Mouse (Mus musculus): ENCODE measurements around the gene Cdk4.
"Not testable (repeated sequence)": the region's sequence is repeated elsewhere in the genome, so short reads cannot be mapped to it uniquely, and the experiment has no call there.

The Cdk4 gene

DNA sequence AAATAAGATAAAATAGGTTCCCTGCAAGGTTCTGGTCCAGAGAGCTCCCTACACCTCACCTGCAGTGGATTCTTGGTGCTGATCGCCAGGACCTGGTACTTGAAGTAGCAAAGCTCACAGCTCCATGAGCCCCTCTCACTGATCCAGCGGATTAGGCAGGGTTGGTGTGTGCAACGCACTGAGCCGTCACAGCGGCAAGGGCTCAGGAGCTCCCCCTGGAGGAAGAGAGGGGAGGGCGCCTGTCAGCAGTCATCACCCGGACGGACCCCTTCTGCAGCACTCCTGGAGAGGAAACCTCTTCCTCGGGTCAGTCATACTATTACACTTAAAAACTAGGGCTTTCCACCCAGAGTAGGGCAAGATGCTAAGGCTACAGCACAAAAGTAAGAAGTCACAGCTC is 5.2 kb upstream of the Cdk4 start:
- DNase-seq (ENCODE audit: low spot score in 2 of 2) = peak in 1 of 2 experiments; percentile 73

DNA sequence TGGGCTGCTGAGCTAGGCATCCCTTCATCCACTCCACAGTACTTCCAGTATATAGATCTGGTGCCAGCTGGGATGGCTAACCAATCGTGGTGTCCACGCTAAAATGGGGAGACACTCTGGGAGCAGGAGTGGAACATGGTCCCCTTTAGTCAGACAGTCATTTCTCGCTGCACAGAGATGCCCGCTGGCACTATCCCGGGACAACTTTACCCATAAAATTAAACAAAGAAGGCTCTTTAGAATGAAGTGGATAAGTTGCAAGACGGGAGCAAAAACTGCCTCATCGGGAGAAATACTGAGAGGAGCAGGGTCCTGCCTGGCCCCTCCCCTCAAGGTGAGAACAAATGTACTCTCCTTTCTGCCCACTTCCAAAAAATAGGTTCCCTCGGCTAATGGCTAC is 4.6 kb upstream of the Cdk4 start:
- DNase-seq (ENCODE audit: low spot score in 2 of 2) = no peak

DNA sequence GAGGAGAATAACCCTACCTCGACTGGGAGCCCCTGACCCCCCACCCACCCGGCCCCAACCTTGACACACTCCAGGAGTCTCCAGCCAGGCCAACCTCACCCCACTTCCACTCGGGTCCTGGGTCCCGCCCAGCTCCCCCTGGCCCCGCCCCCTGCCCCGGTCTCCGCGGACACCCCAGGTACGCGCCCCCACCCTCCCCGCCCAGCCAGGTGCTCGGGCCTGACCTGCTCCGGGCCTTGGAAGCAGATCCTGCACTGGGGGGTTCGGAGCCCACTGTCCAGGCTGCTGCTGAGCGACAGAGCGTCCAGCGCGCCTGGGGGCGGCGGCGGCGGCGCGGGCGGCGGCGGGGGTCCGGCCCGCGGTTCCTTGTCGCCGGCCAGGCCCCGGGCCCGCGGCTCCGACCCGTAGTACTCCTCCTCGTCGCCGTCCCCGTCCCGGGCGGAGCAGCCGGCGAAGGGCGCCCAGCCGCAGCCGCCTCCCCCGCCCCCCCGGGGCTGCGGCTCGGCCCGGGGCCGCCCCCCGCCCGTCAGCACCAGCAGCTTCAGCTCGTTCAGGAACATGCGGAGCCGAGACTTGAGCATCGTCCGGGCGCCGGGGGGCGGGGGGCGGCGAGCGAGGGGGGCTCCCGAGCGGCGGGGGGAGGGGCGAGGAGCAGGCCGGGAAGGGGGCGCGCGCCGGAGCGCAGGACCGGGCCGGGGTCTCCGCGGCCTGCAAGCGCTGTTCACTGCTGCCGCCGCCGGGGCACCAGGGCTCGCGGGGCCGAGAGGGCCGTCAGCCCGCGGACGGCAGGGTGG is 4.0 kb upstream of the Cdk4 start:
- DNase-seq (ENCODE audit: low spot score in 2 of 2) = no peak

DNA sequence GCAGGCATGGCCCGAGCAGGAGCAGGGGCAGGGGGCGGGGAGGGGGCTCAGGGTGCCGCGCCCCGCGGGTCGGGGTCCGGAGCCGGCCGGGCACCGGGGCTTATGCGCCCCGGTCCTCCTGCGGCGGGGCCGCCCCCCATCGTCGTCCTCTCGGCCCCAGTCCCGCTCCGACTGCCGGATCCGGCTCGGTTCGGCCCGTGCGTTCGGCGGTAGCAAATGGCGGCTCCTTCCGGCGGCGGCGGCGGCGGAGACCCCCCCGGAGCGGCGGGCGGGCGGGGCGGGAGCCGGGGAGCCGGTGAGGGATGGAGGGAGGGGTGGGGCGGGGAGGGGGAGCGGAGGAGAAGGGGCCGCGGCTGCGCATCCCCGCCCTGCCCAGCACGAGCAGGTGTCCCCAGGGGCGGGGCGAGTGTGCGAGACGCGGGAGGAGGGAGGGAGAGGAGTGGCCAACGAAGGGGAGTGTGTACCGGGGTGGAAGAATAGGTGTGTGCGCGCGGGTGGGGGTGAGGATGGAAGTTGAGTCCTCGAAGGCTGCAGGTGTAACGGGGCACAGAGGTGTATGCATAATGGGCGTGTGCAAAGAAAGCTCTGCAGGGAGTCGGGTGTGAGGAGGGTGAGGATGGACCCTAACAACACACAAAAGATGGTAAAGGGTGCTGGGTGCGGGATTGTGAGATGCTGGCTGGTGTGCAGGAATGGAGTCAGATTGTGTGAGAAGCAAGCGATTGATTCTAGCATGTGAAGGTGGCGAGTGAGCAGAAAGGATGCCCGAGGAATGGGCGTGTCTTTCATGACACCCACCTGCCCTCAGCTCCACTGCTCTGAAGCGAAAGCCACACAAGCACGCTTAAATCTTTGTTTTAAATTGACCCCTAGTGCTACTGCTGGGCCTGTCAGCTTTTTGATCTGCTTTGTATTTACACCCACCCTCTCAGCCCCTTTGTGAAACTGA is 3.1 kb upstream of the Cdk4 start, which contains the start of gene March9:
TSS of gene March9 (minus strand) at position 217 of the 949 bp plus-strand sequence.
- peak; percentile 57 to 71 for DNase-seq (ENCODE audit: low spot score in 2 of 2)

DNA sequence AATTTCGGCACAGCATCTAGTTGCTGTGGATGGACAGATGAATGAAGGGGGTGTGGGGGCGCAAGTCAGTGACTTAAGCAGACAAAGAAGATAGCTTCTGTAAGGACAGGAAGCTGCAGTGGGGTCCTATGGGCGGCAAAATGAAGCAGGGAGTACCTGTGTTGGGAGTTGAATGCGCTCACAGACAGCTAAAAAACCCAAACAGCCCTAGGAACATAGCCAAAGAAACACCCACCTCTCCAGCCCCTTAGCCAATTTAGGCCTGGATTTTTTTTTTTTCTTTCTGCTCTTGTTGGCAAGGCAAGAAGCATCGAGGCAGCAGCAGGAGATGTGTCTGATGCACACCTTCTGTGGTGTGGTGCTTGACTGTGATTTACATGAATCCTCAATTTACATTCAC is 2.2 kb upstream of the Cdk4 start:
- DNase-seq (ENCODE audit: low spot score in 2 of 2) = no peak

DNA sequence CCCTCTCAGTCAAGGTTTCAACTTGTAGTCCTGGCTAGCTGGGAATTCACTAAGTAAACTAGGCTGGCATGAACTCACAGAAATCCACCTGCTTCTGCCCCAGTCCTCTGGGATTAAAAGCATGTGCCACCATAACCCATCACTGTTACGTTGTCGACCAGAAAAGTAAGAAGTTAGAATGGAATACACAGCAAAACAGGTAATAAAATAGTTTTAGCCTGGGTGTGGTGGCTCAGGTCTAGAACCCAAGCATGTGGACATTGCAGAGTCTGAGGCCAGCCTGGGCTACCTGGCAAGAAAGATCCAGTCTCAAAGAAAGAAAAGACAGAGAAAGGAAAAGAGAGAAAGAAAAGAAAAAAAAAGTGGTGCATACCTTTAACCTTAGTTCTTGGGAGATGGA is 1.8 kb upstream of the Cdk4 start:
- no peak for DNase-seq (ENCODE audit: low spot score in 2 of 2)

DNA sequence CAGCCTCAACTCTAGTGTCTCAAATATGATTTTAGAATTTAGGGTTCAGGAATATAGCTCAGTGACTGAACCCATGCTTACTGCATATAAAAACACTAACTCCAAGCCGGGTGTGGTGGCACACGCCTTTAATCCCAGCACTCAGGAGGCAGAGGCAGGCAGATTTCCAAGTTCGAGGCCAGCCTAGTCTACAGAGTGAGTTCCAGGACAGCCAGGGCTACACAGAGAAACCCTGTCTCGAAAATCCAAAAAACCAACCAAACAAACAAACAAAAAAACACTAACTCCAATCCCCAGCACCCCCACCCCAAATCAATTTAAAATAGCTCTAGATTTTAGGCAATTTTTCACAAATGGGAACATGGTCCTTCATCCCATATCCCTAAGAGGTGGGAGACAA is 1.2 kb upstream of the Cdk4 start:
- DNase-seq (ENCODE audit: low spot score in 2 of 2) = not testable (repeated sequence)

DNA sequence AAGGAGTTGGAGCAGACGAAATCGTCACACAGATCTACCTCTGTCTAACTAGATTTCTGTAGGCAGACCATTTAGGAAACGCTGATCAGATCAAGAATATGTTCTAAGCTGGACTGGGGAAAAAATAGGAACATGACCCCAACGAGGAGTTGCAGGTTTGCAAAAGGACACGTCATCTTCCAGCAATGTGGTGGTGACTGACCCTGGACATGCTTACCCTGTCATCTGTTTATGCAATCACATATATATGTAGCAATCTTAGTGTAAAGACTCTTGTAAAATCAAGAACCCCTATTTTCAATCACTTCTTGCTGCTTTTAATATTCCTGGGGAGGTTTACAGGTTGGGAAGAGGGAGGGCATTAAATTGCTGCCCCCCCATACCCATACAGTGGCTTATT is 831 bp upstream of the Cdk4 start:
- no peak for DNase-seq (ENCODE audit: low spot score in 2 of 2)

DNA sequence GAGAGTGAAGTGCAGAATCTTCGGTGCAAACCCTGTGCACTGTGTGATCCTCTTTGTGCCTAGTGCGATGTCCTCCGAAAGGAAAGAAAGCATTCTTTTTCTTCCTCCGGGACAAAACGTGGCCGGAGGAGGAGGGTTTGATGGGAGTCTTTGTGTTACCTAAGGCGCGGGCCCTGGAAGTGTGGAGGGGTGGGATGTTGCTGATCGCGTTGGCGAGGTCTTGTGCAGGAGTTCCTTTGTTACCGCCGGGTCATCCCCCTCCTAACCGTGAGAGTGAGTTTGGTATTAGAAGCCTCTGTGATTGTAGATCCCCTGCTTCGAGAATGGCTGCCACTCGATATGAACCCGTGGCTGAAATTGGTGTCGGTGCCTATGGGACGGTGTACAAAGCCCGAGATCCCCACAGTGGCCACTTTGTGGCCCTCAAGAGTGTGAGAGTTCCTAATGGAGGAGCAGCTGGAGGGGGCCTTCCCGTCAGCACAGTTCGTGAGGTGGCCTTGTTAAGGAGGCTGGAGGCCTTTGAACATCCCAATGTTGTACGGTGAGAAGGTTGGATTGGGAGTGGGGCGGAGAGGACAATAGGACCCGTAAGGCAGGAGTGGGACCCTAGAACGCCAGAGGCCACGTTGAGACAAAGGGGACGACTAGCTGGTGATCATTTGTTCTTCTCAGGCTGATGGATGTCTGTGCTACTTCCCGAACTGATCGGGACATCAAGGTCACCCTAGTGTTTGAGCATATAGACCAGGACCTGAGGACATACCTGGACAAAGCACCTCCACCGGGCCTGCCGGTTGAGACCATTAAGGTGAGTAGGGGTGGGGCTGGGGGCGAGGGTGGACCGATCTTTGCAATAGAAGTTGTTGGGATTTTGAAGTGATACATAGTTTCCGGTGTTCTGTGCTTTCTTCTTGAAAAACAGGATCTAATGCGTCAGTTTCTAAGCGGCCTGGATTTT is 858 bp downstream of the Cdk4 start:
- DNase-seq (ENCODE audit: low spot score in 2 of 2) = no peak

DNA sequence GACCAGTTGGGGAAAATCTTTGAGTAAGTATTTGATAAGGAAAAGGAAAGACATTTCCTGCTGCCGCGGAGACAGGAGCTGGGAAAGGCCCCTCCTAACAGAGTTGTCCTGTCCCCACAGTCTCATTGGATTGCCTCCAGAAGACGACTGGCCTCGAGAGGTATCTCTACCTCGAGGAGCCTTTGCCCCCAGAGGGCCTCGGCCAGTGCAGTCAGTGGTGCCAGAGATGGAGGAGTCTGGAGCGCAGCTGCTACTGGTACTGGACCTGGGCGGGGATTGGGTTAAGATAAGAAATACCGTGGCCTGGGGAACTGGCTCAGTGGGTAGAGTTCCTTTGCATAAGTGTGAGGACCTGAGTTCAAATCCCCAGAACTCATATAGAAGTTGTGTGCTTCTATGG is 2.6 kb downstream of the Cdk4 start:
- no peak for DNase-seq (ENCODE audit: low spot score in 2 of 2)

DNA sequence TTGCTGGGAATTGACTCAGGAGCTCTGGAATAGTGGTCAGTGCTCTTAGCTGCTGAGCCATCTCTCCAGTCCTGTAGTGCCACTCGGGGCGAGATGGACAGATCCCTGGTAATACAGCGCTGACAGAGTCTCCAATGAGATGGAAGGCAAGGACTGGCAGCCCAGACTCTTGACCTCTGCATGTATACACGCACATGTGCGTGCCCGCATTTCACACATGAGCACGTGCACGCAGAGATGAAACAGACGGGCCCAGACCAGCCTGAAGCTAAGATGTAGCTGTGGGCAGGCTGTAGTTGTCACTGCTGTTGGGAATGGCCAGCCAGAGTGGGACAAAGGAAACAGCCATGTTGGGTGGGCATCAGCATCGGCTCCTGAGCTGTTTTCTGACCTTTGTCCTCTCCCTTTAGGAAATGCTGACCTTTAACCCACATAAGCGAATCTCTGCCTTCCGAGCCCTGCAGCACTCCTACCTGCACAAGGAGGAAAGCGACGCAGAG is 3.2 kb downstream of the Cdk4 start:
- no peak for DNase-seq (ENCODE audit: low spot score in 2 of 2)

DNA sequence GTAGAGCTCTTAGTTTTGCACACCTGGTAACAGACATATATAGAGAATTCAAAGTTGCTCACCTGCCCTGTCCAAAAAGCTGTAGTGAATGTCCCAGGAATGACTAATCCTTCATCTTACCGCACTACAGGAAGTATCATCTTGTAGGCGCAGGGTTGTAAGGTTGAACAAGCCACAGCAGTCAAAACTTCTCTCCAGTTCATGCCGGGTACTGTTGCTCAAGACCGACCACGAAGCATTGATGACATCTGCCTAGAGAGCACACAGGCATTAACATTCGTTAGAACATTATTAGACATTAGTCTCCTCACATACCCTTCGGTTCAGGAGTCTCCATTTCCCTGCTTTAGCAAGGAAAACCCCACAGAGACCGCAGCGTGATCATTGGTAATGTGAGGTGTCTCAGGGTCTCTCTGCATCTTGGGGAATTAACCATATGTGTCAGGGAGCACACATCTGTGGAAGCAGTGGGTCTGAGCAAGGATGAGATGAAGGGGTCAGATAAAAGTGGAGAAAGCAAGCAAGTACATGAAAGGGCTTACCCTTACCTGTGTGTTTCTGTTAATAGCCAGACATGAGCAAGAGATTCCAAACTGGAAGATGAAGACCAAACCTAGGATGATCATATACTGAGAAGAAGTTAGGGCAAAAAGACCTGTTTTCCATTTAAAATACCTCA is 5.2 kb downstream of the Cdk4 start:
- no peak for DNase-seq (ENCODE audit: low spot score in 2 of 2)

DNA sequence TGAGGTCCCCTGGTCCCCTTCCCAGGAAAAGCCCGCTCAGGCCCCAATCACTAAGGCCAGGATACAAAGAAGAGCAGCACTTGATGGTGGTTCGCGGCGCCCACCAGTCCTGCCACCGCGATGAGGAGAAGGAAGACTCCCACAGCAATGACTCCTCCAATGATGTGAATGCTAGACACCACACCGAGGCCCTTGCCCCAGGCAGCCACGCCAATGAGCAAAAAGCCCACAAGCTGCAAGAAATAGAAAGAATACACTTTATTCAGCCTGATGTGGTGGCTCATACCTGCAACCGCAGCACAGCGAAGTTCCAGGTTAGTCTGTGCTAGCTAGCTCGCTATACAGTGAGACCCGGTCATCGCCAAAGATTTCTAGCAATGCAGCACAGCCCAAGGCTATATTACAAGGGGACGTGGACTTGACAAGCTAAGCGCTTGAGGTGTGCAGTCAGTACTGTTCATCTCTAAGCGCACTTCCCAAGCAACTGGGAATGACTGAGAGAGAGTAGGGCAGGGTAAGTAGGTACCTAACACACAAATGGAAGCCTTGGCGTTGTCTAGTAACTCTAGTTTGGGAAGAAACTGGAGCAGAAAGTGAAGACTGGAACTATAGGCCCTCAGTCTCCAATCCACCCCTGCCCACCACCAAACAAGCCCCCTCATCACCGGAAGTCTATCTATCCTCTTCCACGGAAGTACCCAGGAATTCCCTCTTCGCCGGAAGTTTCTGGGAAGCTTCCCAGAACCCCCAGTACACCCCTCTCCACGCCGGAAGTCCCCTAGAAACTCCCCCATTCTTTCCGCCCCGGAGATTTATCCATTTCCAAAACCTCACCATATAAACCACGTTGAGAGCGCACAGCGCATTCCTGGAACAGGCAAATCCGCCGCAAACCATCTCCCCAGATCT is 6.2 kb downstream of the Cdk4 start:
- no peak for DNase-seq (ENCODE audit: low spot score in 2 of 2)

DNA sequence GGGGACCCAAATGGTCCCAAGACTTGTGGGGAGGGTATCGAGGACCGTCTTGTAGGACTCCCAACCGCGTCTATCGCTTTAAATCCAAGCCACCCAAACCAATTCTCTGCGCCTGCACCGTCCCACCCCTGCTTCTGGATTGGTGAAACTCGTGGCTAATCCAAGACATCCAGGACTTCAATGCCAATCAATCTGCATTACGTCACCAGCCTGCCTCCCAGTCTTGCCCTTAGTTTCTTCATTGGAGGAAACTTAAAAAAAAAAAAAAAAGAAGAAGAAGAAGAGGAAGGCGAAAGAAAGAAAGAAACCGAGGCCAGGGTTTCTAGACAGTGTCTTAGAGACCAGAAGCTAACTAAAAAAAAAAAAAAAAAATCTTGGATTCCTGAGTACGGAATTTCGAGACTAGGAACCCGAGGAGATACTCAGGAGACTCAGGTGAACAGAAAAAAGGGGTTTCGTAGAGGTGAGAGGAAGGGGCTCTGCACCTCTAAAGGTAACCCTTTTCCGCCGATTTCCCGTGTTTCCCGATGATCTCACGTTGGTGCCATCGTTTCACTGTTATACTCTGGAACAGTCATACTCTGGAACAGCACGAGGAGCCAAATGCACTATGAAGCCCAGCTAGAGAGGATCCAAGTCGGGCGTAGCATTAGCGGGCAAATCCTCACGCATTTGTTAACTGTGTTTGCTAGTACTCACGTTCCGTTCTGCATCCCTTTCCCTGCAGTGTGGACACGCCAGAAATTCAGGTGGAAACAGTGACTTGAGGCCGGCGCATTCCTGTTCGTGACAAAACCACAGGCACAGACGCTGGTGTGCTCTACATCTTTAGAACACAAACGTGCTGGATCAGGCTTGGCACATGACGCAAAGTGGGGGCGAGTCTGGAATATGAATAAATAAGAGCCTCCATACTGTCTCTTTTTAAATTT is 7.1 kb downstream of the Cdk4 start, which contains the start of gene Tspan31:
TSS of gene Tspan31 (minus strand) at position 75 of the 932 bp plus-strand sequence.
- DNase-seq (ENCODE audit: low spot score in 2 of 2) = peak; percentile 91 to 96

DNA sequence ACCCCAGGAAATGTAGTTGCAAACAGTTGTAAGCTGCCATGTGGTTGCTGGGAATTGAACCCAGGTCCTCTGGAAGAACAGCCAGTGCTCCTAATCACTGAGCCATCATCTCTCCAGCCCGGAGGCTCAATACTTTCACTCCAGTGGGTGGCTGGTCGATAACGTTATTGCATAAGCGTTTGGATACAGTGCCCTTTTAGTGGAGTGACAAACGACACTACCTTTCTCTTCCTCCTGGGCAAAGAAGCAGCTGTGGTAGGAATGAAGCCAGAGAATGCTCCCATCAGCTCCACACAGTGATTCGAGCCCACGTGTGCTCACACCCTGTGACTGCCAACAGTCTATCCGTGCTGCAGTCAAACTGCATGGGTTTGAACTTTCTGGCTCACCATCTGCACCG is 7.9 kb downstream of the Cdk4 start:
- DNase-seq (ENCODE audit: low spot score in 2 of 2) = no peak

DNA sequence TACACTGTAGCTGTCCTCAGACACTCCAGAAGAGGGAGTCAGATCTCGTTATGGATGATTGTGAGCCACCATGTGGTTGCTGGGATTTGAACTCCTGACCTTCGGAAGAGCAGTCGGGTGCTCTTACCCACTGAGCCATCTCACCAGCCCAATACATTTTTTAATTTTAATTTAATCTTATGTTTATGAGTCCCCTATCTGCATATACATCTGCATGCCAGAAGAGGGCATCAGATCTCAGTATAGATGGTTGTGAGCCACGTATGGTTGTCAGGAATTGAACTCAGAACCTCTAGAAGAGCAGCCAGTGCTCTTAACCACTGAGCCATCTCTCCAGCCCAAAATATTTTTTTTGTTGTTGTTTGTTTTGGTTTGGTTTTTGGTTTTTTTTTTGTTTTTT is 8.9 kb downstream of the Cdk4 start:
- DNase-seq (ENCODE audit: low spot score in 2 of 2) = not testable (repeated sequence)

DNA sequence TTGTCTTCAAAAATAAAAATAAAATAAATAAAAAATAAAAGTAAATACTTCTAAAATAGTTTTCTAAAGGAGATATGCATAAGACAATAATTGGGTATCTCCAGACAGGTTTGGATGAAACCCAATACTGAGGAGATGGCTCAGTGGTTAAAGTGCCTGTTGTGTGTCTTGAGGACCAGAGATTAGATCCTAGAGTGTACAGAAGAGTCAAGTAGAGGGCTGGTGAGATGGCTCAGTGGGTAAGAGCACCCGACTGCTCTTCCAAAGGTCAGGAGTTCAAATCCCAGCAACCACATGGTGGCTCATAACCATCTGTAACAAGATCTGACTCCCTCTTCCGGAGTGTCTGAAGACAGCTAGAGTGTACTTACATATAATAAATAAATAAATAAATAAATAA is 9.6 kb downstream of the Cdk4 start:
- not testable (repeated sequence) for DNase-seq (ENCODE audit: low spot score in 2 of 2)

DNA sequence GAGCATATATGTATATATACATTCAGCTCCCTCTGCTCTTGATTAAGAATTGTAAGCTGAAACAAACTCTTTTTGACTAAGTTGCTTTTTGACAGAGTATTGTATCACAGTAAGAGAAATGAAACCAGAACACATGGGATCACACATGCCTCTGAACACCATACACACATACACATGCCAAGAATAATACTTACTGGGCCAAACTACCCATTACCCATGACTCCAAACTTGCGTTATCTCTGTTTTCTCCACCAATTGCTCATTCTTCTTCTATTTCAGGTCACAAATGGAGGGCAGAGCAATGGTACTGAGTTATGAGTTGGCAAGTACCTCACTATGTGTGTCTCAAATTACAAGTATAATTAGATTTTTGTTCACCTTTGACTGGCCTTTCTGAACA is 10.6 kb downstream of the Cdk4 start:
- no peak for DNase-seq (ENCODE audit: low spot score in 2 of 2)

DNA sequence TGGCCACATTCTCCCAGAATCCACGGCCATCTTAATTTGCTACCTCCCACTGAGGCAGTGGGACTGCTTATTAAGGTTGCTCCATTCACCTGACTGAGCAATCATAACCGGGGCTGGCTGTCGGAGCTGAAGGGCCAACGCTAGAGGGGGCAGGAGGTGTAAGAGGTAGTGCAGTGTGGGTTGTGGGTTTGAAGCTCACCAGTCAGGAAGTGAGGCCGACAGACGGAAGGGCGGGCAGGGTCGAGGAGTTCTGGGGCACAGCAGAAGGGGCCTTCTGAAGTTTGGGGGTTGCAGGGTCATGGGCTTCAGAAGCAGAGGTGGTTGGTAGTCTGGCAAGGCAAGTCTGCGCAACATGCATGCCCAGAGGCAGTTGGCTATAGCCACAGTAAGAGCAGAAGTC is 11.7 kb downstream of the Cdk4 start, which contains the start of gene Agap2:
TSS of gene Agap2 (plus strand) at position 205 of the 400 bp plus-strand sequence.
- DNase-seq (ENCODE audit: low spot score in 2 of 2) = no peak
